Mouse (Mus musculus): Measurements from ENCODE around the gene C1qtnf4.

DNA sequence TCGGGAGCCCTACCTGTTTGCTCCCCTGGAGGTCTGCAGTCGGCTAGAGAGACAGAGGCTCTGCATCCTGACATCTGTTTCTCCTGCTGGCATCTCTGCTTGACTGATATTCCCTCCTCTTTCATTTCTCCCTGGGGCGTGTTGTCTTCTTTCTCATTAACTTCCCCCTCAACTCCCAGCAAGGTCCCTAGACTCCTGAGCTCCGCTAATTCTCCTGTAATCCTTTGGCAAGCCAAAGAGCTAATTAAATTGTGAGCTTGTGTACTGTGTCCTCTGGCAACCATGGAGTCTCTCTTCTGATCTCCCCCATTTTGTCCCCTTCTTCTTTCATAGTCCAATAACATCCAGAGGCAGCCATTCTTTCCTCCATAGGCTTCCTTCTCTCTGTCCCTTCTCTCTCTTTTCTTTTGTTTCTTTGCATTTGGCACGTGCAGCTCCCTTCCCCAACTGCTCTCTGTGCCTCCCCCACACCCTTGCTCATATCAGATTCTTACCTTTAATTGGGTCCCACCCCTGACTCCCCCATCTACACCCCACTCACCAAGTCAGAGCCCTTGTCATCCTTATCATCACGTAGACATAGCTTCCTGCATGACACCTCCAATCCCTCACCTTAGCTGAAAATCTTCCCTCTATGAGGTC is 5.4 kb upstream of the C1qtnf4 start:
- TF ChIP-seq CTCF (IDR thresholded peaks at IDR 0.05; ENCODE audit: low read depth, low read length) (no peak), POLR2A (IDR thresholded peaks at IDR 0.05; ENCODE audit: extremely low read depth, insufficient read depth, low read length) (no peak)

Data from liver, adult 2 months (tissue).